Mouse (Mus musculus): Measurements from ENCODE around the gene Pcolce.

GRCm38 (mm10) chr5:137613550-137613949 lies at the start of gene Pcolce:
- no peak for TF ChIP-seq EP300 (IDR thresholded peaks at IDR 0.05; ENCODE audit: low read depth)
- TF ChIP-seq CTCF (IDR thresholded peaks at IDR 0.05; ENCODE audit: low read depth) = no peak
